Mouse (Mus musculus): ENCODE data around the gene Adgrf2.

The Adgrf2 gene

GRCm38 (mm10) chr17:42741801-42742217, at the start of gene Adgrf2:
TSS of gene Adgrf2 (minus strand) at chr17:42742179.
- DNase-seq, result no peak

- no peak for DNase-seq
Observed at GRCm38 (mm10) chr17:42790787-42791186, 48.8 kb upstream of the Adgrf2 start.

GRCm38 (mm10) chr17:42789723-42790122, 47.7 kb upstream of the Adgrf2 start:
- no peak for DNase-seq

- no peak for DNase-seq
Observed at GRCm38 (mm10) chr17:42788686-42789453, 46.9 kb upstream of the Adgrf2 start.

GRCm38 (mm10) chr17:42782156-42782757, 40.3 kb upstream of the Adgrf2 start:
- peak; percentile 69 for DNase-seq

GRCm38 (mm10) chr17:42753791-42754190, 11.8 kb upstream of the Adgrf2 start:
- DNase-seq, result no peak

- DNase-seq, result no peak
Observed at GRCm38 (mm10) chr17:42752173-42752572, 10.2 kb upstream of the Adgrf2 start.

- DNase-seq, result no peak
Observed at GRCm38 (mm10) chr17:42745657-42746420, 3.9 kb upstream of the Adgrf2 start.

GRCm38 (mm10) chr17:42742823-42743222, 844 bp upstream of the Adgrf2 start:
- no peak for DNase-seq

GRCm38 (mm10) chr17:42738794-42739193, 3.2 kb downstream of the Adgrf2 start:
- DNase-seq, result no peak

GRCm38 (mm10) chr17:42717161-42717560, 24.8 kb downstream of the Adgrf2 start:
- DNase-seq, result no peak

GRCm38 (mm10) chr17:42714991-42715390, 27.0 kb downstream of the Adgrf2 start:
- DNase-seq, result no peak

GRCm38 (mm10) chr17:42710717-42711116, 31.3 kb downstream of the Adgrf2 start:
- DNase-seq, result no peak

- DNase-seq, result no peak
Observed at GRCm38 (mm10) chr17:42705611-42706010, 36.4 kb downstream of the Adgrf2 start.

- no peak for DNase-seq
Observed at GRCm38 (mm10) chr17:42702198-42702597, 39.8 kb downstream of the Adgrf2 start.

GRCm38 (mm10) chr17:42694730-42695129, 47.2 kb downstream of the Adgrf2 start:
- DNase-seq, result no peak

- no peak for DNase-seq
Observed at GRCm38 (mm10) chr17:42692136-42692535, 49.8 kb downstream of the Adgrf2 start, which contains the start of gene Adgrf4. TSS of gene Adgrf4 (minus strand) at chr17:42692284.

GRCm38 (mm10) chr17:42690531-42690930, 51.4 kb downstream of the Adgrf2 start:
- DNase-seq, result no peak

All from cerebellum, adult 9-10 months (tissue).